Mouse (Mus musculus) CD8-positive naive resting alpha-beta T cell, adult 2 months (primary cell): Measurements from ENCODE around the gene Cfap99.
A peak's percentile ranks its signal among the peaks of the same experiment; 100 is the strongest.

Experiments
- DNase-seq, 2 experiments: peaks; one replicate each; pipeline ENCODE4 v3.0.0; 2022; ENCODE audit warnings: low read depth in 2 of 2, low spot score in 2 of 2

Gene Cfap99

GRCm38 (mm10) chr5:34326875-34327576 is 38.6 kb downstream of the Cfap99 start:
- peak; percentile 51 to 58 for DNase-seq

DNA sequence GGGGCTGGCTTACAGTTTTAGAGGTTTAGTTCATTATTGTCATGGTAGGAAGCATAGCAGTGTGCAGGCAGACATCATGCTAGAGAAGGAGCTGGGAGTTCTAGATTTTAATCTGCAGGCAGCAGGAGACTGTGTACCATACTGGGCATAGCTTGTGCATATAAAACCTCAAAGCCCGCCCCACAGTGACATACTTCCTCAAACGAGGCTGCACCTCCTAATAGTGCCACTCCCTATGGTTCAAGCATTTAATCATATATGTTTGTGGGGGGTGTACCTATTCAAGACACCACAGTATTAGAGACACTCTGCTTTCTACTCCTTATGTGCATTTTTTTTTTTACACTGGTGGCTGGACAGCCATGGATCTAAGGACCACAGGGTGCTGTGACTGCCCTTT is 41.7 kb downstream of the Cfap99 start:
- no peak for DNase-seq

DNA sequence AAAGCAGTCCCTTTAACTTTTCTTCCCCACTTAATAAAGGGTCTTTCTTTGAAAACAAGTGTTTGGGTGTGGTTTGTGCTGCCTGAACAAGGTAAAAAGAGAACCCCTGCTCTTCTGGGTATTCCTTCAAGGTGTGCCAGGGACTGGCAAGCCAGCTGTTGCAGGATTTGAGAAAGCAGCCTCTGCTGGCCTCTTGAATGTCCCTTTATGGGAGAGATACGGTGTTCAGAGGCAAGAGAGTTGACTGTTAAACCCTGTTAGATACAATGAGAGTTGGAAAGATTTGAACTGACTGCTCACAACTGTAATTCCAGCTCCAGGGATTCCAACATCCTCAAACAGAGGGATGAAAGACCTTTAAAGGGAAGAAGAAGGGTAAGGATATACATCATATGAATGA is 45.7 kb downstream of the Cfap99 start:
- DNase-seq: no peak

GRCm38 (mm10) chr5:34335539-34336096 is 47.2 kb downstream of the Cfap99 start:
- no peak for DNase-seq

- DNase-seq: peak; percentile 97 to 99
These were observed 47.8 kb downstream of the Cfap99 start, which contains the start of gene Rnf4 for GRCm38 (mm10) chr5:34336097-34336774. TSS of gene Rnf4 (plus strand) at chr5:34336289.

DNA sequence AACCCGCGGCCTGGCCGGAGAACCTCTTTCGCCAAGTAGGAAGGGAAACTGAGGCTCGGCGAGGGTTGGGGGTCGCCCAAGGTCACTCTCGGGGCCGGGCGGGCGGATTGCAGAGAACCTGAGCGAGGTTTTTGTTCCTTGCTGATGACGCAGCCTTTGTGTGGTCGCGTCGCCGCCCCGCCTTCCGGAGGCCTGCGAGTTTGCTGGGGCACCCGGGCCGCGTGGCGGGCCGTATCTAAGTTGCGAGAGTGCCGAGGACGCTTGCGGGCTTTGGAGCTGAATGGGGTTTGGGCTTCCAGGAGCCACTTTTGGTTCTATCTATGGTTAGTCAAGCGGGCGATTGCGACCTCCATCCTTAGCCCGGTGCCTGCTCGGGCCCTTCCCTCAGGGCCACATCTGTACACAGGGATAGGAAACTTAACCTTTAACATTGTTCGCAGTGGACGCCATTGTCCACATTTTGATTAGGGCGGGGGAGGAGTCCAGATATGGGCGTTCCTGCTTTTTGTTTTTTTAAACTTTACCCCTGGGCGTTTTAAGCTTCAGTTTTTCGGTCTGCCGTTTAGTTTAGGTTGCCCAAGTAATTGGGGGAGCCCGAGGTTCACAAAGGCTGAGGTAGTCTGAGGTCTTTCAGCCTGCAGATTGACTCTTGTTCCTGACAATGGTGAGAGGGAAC is 48.5 kb downstream of the Cfap99 start:
- DNase-seq: peak; percentile 72 to 77

GRCm38 (mm10) chr5:34340246-34340645 is 51.8 kb downstream of the Cfap99 start:
- no peak for DNase-seq

DNA sequence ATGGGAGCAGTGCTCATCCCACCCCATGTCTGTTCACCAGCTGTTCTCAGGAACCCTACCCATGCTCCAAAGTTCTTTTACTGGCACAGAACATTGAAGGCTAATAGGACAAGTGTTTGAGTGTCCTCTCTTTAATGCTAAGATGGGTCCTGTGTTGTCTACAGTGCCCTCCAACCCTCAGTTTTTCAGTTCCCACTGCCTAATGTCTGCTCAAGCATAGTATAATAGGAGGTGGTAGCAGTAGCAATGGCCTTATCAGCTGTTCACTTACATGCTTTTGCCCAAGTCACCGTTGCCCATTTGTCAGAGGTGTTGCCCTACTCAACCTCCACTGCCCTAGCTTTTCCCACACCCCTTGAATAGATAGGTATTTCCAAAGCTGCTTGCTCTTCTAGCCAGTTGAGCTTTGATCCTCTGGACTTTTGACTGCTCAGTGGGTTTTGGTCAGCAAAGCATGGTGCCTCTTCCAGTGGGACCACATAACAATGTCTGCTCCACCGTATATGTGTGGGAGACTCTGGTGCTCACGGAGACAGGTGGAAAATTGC is 63.8 kb downstream of the Cfap99 start:
- DNase-seq: no peak

DNA sequence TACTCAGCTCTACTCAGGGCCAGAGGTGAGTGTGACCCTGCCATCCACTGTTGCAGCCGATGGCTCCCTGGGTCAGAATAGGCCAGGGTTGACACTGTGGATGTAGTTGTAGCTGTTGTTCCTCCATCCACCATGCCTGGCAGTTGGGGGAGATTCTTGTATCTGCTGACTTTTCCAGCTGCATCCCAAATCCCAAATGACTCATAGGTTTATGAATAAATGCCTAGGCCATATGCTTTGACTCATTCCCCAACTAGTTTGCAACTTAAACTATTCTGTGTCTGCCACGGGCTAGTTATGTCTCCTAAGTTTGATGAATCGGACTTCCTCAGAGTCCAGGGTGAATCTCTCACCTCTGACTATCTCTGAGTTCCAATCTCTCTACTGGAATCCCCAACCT is 71.9 kb downstream of the Cfap99 start:
- no peak for DNase-seq

DNA sequence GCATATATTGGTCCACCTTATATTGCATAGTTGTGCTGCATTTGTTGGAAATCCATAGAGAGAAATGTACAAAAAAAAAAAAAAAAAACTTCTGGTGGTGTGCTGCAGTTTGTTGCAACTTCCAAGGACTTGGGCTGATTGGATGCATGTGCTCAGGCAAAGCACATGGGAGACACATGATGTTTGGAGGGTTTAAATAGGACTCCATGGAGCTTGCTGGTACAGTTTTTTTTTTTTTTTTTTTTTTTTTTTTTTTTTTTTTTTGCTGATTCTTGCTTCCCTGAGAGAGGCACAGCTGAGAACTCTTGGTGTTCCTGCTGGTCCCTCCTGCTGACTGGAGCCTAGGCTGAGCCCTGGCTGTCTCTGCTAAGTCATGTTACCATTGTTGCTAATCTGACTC is 74.7 kb downstream of the Cfap99 start:
- no peak for DNase-seq

DNA sequence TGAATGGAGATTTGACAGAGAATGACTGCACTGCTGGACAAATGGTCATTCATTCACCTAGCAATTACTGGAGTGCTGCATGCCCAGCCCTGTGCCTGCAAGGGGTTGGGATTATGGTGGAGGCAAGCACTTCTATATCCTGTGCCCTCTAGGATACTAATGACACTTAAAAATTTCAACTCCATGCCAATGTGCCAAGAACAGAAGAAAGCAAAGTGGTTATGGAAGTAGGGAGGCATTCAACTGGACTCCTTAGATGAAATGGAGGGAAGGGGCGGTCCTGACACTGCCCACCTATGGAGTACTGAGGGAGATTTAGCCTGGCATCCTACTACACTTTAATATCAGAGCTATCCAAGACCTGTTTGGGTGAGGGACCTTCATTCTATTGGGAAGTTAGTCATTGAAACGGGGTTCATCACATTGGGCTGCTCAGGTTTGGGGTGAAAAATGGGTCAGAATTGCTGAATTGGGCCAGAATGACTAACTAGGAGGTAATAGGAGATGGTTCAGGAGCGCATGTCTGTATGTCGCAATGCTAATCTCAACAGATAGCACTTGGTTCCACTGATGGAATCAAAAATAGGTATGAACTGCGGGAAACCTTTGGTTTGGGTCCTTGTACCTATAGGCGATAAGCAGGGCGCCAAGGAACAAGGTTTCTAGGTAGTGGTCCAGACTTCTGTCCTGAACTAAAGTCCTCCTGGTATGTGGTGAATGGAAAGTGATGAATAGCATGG is 80.3 kb downstream of the Cfap99 start:
- no peak for DNase-seq

DNA sequence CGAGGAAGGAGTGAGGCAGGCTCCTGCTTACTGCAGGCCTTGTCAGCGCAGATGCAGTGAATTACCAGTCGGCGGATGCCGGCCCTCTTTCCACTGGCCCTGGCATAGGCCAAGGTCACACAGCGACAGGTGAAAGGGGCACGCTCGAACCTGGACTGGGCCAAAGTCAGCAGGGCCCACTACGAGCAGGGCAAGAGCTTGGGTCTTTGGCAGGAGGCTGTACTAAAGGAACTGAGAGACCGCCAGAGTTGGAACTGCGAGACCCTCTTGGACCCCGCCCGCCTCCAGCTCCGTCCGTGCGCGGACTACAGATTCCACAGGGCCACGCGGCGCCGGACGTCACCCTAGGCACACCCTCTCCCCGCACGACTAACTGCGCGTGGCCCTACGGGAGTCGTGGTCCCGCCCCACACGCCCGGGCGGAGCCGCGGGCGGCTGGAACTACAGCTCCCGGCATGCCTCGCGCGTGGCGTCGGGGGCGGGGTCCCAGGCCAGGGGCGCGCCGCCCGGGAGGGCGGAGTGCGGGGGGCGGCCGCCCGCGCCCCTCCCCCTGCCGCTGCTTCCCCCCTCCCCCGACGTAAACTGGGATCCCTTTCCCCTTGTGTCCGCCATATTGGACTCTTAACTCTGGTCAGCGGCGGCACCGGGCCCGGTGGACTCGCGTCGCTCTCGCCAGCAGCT is 81.1 kb downstream of the Cfap99 start, which contains the start of gene Fam193a:
TSS of gene Fam193a (plus strand) at position 593 of the 681 bp plus-strand sequence.
- DNase-seq: peak; percentile 94 to 96

DNA sequence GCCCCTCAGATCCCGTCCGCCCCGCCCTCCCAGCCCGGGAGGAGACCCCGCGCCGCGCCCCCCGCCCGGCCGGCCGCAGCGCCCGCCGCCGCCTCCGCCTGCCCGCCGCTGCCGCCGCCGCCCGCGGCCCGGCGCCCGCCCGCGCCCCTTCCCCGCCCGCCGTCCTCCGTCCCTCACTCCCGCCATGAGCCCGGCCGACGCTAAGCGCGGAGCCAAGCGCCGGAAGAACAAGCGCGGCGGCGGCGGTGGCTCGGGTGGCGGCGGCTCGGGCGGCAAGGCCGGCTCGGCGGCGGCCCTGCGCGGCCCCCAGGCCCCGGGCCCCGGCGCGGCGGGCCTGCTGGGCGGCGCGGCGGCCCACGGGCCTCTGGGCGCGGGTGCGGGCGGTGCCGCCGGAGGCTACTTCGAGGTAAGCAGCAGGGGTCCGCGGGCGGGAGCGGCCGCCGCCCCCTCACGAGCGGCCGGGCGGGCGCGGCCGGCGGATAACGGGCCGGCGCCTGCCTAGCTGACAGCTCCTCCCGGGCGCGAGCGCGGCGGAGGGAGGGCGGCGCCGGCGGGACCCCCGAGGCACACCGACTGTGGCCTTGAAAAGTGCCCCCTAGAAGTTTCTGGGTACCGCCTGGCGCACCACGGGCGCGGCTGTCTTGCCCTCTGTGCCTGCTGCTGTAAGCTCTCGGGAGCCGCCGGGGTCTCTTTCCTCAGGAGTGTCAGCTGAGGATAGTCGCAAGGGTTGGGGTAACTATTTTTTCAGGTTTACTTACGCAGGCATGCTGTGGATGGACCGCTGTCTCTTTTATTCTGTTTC is 81.8 kb downstream of the Cfap99 start:
- peak; percentile 28 to 33 for DNase-seq

GRCm38 (mm10) chr5:34370840-34371239 is 82.4 kb downstream of the Cfap99 start:
- no peak for DNase-seq

- no peak for DNase-seq
These were observed 83.7 kb downstream of the Cfap99 start for GRCm38 (mm10) chr5:34372141-34372540.

DNA sequence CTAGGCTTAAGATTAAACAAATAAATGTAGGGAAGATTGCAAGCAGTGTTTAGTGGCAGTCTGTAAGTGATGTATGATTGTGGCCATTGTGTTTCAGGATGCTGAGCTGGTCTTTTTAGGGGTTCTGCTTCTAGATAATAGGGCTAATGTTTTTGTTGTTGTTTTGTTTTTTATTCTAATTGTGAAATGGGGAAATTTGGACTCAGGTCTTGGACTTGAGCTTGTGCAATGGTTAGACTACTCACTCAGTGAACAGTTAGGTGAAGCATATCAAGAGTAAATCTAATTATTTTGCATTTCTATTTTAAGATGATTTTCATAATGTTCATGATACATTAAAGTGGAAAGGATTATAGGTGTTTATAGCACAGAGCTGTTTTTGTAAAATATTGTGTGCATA is 84.1 kb downstream of the Cfap99 start:
- DNase-seq: no peak
